Mouse (Mus musculus): Measurements from ENCODE around the gene Kntc1. TPM values are rescaled to one million over a fixed set of nuclear protein-coding genes. Genes with fewer than 3 reads are reported as not detected.
"Not testable (repeated sequence)": the region's sequence is repeated elsewhere in the genome, so short reads cannot be mapped to it uniquely, and the experiment has no call there.

Kntc1 gene
- polyA plus RNA-seq (2015; fragmentation: Nextera tagmentation; extraction: Ambion mirVana), result 22.7 and 24.9 TPM in 2 replicates

DNA sequence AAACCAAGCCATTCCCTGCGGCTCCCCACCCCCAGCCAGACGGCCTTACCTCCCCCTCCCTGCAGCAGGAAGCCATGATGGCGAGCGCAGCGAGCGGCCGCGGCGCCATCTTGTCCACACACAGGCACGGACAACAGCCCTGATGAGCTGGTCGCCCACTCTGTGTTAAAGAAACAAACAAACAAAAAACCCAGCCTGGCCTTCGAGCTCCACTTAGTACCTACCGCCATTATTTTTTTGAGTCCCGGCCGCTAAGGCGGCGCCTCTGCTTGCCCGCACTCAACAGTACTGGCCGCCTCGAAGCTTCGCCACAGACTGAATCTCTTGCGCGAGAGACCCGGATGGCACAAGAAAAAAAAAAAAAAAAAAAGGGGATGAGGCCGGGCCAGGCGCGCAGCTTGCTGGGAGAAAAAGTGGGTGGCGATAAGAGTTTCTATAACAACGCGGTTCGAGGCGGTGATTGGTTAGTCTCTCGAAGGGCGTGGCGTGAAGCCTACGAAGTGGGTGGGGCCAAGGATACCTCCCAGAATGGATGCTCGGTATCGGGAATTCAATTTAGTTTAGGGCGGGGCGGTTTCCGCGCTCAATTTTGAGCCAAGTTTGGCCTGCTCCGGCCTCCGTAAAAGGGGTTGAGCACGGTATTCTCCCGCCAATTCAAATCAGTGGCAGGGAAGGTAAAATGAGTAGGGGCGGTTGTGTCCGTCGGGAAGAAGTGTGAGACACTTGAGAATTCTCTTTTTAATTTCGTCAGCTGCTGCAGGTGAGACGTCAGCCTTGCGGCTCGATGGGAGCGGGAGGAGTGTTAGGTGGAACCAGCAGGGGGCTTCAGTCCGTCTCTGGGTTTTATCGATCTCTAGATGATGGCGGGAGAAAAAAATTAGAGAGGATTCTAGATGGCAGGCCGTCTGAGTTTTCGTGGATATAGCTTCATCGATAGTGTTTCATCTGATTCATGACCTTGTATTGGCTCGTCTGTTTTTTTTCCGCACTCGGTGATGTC is at the start of gene Kntc1, which contains the start of gene Rsrc2:
Gene Kntc1, plus strand, starts transcription at position 652 of the 1,000 bp plus-strand sequence.
Gene Rsrc2, minus strand, starts transcription at position 350 of the 1,000 bp plus-strand sequence.
- peak within 1 kb of the TSS; percentile 99 for H3K27ac ChIP-seq
- H3K36me3 ChIP-seq, result peaks cover 6% of the 10 kb centered on the region; the same call in 1 of the 2 replicates
- peaks cover 20% of the 10 kb centered on the region; the same call in 1 of the 2 replicates for H3K4me1 ChIP-seq
- peak; percentile 98 for ATAC-seq (ENCODE audit: insufficient read depth, low FRiP score, low read depth)
- H3K4me3 ChIP-seq (replicated peaks), result peak within 1 kb of the TSS; percentile 74
- H3K9ac ChIP-seq, result peak within 1 kb of the TSS; percentile 71
- H3K27me3 ChIP-seq (replicated peaks), result no peaks in the 10 kb centered on the region
- WGBS, result under 1% methylated on average over 63 of the region's 63 CpGs
- H3K9me3 ChIP-seq, result no peaks in the 10 kb centered on the region
- peak within 1 kb of the TSS; percentile 73 for H3K4me2 ChIP-seq

DNA sequence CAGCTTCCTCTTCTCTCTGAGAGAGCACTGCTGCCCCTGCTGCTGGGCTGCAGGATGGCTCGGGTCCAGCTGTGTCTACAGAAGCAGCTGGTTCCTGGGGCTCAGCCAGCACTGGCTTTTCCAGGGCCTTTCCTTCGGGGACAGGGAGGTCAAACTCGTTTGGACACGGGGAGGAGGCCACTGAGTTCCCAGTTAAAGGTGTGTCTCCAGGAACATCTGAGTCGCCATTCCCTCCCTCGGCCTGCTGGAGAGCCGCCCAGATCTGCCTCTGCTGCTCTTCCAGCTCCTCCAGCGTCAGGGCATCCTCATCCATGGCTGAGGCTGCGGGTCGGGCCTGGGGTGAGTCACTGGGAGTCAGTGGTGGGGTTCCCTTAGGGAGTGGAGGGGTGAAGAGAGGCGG is 48.9 kb upstream of the Kntc1 start:
- peaks cover 49% of the 10 kb centered on the region for H3K36me3 ChIP-seq
- H3K4me2 ChIP-seq, result no peak overlapping the region
- H3K4me3 ChIP-seq (replicated peaks), result no peak overlapping the region
- H3K27me3 ChIP-seq (replicated peaks), result no peaks in the 10 kb centered on the region
- no peaks in the 10 kb centered on the region for H3K9me3 ChIP-seq
- ATAC-seq (ENCODE audit: insufficient read depth, low FRiP score, low read depth), result peak; percentile 32; the same call in 1 of the 2 replicates
- peaks cover 8% of the 10 kb centered on the region; the same call in 1 of the 2 replicates for H3K4me1 ChIP-seq
- 59% methylated on average over 11 of the region's 11 CpGs for WGBS
- no peak overlapping the region for H3K9ac ChIP-seq
- H3K27ac ChIP-seq, result peak overlapping the region; percentile 16; the same call in 1 of the 2 replicates

DNA sequence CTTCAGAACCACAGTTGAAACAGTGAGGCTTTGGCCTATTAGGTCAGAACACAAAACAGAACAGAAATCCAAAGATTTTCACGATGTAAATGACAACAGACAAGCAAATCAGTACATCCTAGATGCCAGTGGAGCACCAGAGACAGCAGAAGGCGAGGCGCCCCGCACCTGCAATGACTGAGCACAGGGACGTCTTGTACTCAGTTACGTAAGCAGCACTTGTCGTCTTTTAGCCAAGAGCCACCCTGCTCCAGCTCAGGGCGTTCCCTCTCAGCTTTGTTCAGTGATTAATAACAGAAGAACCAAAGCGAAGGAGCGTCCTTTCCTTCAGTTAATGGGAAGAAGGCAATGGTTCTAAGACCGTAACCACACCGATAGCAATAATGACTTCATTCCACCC is 40.9 kb upstream of the Kntc1 start:
- H3K4me2 ChIP-seq, result no peak overlapping the region
- H3K9me3 ChIP-seq, result no peaks in the 10 kb centered on the region
- no peak for ATAC-seq (ENCODE audit: insufficient read depth, low FRiP score, low read depth)
- H3K27me3 ChIP-seq (replicated peaks), result no peaks in the 10 kb centered on the region
- no peak overlapping the region for H3K4me3 ChIP-seq (replicated peaks)
- H3K9ac ChIP-seq, result no peak overlapping the region
- H3K27ac ChIP-seq, result no peak overlapping the region
- H3K4me1 ChIP-seq, result no peaks in the 10 kb centered on the region
- H3K36me3 ChIP-seq, result peaks cover 69% of the 10 kb centered on the region
- WGBS, result 82% methylated on average over 12 of the region's 12 CpGs

DNA sequence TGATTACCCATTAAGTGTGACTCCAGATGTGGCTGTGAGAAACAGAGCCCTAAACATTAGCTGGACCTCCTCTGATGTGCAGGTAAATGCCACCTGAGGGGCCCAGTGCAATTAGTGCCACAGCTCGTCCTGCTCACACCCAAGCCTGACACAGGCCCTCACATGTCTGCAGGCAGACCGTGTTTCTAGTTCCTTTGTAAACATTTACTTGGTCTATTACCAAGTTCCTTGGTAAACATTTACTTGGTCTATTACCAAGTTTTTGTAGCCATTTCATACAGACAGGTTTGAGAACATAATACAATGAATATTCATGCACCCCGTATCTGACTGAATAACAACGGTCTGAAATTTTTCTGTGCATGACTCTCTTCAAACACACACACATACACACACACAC is 39.9 kb upstream of the Kntc1 start:
- no peaks in the 10 kb centered on the region for H3K27me3 ChIP-seq (replicated peaks)
- WGBS, result 61% methylated on average over 4 of the region's 4 CpGs
- H3K36me3 ChIP-seq, result peaks cover 69% of the 10 kb centered on the region
- H3K4me3 ChIP-seq (replicated peaks), result no peak overlapping the region
- H3K4me2 ChIP-seq, result no peak overlapping the region
- ATAC-seq (ENCODE audit: insufficient read depth, low FRiP score, low read depth), result no peak
- no peaks in the 10 kb centered on the region for H3K4me1 ChIP-seq
- no peaks in the 10 kb centered on the region for H3K9me3 ChIP-seq
- peak overlapping the region; percentile 32; the same call in 1 of the 2 replicates for H3K27ac ChIP-seq
- no peak overlapping the region for H3K9ac ChIP-seq

DNA sequence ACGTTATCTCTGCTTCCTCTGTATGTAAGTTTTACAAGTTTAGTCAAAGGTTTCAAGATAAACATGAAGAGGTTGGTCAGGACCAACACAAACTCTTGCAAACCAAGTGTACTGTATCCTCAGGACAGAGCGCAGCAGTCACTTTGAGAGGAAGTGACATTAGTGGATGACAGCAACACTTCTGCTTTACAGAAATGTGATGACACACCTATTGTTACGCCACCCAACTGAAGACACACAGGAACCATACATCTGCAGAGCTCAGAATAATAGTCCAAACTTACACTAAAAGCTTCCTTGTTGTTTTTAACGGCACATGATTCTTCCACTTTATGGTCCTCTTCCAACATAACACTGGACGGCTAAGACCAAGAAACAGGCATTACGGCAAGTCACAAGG is 35.7 kb upstream of the Kntc1 start:
- WGBS, result 90% methylated on average over 6 of the region's 6 CpGs
- H3K4me1 ChIP-seq, result peaks cover 3% of the 10 kb centered on the region; the same call in 1 of the 2 replicates
- no peaks in the 10 kb centered on the region for H3K27me3 ChIP-seq (replicated peaks)
- H3K9me3 ChIP-seq, result no peaks in the 10 kb centered on the region
- ATAC-seq (ENCODE audit: insufficient read depth, low FRiP score, low read depth), result no peak
- no peak overlapping the region for H3K4me3 ChIP-seq (replicated peaks)
- no peak overlapping the region for H3K4me2 ChIP-seq
- H3K9ac ChIP-seq, result no peak overlapping the region
- peaks cover 48% of the 10 kb centered on the region for H3K36me3 ChIP-seq
- no peak overlapping the region for H3K27ac ChIP-seq

DNA sequence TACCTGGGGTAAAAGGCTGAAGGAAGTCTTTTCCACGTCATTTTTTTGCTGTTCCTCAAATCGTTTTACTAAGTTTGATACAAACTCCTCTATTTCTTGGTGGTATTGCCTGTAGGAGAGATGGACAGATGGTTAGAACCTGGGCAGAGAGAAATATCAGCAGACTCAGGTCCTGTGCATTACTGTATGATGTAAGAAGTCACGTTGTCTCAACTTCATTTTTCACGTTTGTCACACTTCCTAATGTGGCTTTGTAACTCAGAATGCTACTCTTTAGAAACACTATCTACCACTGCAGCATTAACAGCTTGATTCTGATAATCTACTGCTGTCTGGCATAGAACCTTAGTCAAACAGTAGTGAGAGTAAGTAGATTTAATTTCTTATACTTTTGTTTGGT is 34.9 kb upstream of the Kntc1 start:
- WGBS, result 78% methylated on average over 4 of the region's 4 CpGs
- no peaks in the 10 kb centered on the region for H3K9me3 ChIP-seq
- no peak overlapping the region for H3K4me2 ChIP-seq
- no peak overlapping the region for H3K27ac ChIP-seq
- no peak for ATAC-seq (ENCODE audit: insufficient read depth, low FRiP score, low read depth)
- H3K4me3 ChIP-seq (replicated peaks), result no peak overlapping the region
- H3K36me3 ChIP-seq, result peaks cover 48% of the 10 kb centered on the region
- no peak overlapping the region for H3K9ac ChIP-seq
- H3K4me1 ChIP-seq, result peaks cover 10% of the 10 kb centered on the region
- no peaks in the 10 kb centered on the region for H3K27me3 ChIP-seq (replicated peaks)

DNA sequence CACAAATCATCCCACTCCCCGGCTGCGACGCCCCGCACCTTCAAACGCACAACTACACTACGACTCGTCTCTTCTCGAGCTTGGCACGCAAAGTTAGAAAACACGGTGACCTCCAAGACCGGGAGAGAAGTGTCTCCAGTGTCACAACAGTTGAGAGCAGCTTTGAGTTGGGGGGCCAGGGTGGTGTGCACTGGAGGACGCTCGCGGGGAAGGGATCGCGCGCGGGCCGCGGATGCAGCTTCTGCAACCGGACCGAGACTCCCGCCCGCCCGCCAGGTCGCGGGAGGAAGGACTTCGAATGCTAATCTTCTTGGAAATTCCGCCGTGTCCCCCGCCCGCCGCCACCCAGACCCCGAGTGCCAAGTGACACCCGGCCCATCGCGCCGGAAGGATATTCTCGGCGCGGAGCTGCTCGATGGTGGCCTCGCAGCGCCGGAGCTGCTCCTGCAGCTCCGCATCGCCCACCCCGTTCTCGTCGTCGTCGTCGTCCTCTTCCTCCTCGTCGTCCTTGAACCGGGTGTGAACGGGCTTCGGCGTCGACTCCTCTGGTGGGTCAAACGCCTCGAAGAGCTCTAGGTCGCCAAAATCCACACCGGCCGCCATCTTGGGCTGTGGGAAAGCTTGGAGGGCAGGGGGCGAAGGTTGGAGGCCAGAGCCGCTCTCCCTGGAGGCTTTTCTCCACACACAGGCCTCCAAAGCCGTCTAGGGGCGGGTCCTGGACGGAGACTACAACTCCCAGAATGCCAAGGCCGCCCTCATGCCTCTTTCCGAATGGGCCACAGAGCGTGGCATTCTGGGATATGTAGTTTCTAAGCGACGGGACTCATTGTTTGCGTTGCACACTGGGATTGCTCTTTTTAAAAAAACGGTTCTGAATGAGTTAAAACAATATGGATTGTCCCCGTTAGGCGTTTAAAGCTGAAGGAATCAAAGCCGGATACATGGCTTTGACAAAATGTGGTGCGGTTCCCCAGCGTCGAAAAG is 28.9 kb upstream of the Kntc1 start, which contains the start of gene Zcchc8:
Gene Zcchc8, minus strand, starts transcription at position 773 of the 984 bp plus-strand sequence.
- H3K9ac ChIP-seq, result peak within 1 kb of the TSS; percentile 93
- H3K27me3 ChIP-seq (replicated peaks), result no peaks in the 10 kb centered on the region
- H3K9me3 ChIP-seq, result no peaks in the 10 kb centered on the region
- peak; percentile 100 for ATAC-seq (ENCODE audit: insufficient read depth, low FRiP score, low read depth)
- peak within 1 kb of the TSS; percentile 69 for H3K4me2 ChIP-seq
- WGBS, result under 1% methylated on average over 83 of the region's 83 CpGs
- H3K4me1 ChIP-seq, result peaks cover 10% of the 10 kb centered on the region
- H3K36me3 ChIP-seq, result peaks cover 7% of the 10 kb centered on the region
- peak within 1 kb of the TSS; percentile 79 for H3K4me3 ChIP-seq (replicated peaks)
- peak within 1 kb of the TSS; percentile 80 for H3K27ac ChIP-seq

DNA sequence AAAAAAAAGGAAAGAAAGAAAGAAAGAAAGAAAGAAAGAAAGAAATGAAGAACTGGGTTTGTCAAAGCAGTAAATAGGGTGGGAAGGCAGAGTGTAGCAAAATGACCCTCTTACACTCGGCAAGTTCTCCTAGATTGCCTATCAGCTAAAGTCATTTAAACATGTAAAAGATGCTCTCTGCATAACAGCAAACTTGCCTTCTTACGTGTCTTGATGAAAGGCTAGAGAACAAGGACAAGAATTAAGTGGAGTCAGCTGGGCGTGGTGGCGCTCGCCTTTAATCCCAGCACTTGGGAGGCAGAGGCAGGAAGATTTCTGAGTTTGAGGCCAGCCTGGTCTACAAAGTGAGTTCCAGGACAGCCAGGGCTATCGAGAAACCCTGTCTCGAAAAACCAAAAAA is 25.7 kb upstream of the Kntc1 start:
- H3K4me1 ChIP-seq; H3K4me2 ChIP-seq; H3K36me3 ChIP-seq; H3K4me3 ChIP-seq (replicated peaks); H3K27ac ChIP-seq; ATAC-seq (ENCODE audit: insufficient read depth, low FRiP score, low read depth); H3K27me3 ChIP-seq (replicated peaks); H3K9me3 ChIP-seq; H3K9ac ChIP-seq: not testable (repeated sequence)
- WGBS, result 86% methylated on average over 7 of the region's 7 CpGs

DNA sequence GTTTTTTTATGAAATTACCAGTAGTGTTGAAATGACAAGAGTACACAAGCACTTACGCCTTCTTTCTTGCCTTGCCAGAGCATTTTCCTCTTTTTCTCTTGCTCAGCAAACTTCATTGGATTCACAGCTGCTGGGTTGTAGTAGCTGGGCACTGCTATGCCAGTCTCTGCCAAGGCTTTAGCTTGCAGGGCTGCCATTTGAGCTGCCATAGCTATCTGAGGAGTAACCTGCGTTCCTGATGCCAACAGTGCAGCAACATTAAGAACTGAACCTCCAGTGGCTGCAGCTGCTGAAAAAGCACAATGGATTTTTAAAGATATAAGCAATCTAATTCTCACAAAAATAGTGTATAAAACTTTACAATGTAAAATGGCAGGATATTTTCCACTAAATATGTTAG is 18.5 kb upstream of the Kntc1 start:
- no peak overlapping the region for H3K4me2 ChIP-seq
- ATAC-seq (ENCODE audit: insufficient read depth, low FRiP score, low read depth), result no peak
- H3K4me3 ChIP-seq (replicated peaks), result no peak overlapping the region
- H3K4me1 ChIP-seq, result no peaks in the 10 kb centered on the region
- no peak overlapping the region for H3K9ac ChIP-seq
- no peaks in the 10 kb centered on the region for H3K27me3 ChIP-seq (replicated peaks)
- H3K36me3 ChIP-seq, result peaks cover 37% of the 10 kb centered on the region
- no peak overlapping the region for H3K27ac ChIP-seq
- WGBS, result 90% methylated on average over 2 of the region's 2 CpGs
- no peaks in the 10 kb centered on the region for H3K9me3 ChIP-seq

DNA sequence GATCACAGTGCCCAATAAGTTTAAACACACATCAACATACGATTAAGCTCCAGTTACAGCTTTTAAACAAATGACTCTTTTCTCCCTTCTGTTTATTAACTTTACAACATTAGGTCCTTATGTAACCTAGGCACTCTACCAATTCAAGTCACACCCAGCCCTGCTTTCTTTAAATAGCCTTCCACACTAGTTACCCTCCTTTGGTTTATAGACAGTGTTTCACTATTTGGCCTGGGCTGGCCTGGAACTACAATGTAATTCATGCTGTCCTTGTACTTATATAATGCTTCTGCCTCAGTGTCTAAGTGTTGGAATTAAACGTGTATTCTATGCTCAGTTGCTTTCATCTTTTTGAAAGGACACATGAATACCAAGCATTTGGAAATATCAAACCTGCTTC is 5.2 kb upstream of the Kntc1 start:
- no peak for ATAC-seq (ENCODE audit: insufficient read depth, low FRiP score, low read depth)
- H3K27ac ChIP-seq, result no peak overlapping the region
- 68% methylated on average over 2 of the region's 2 CpGs for WGBS
- no peaks in the 10 kb centered on the region for H3K27me3 ChIP-seq (replicated peaks)
- no peak overlapping the region for H3K4me3 ChIP-seq (replicated peaks)
- H3K4me2 ChIP-seq, result no peak overlapping the region
- peaks cover 23% of the 10 kb centered on the region for H3K36me3 ChIP-seq
- H3K4me1 ChIP-seq, result peaks cover 12% of the 10 kb centered on the region; the same call in 1 of the 2 replicates
- no peaks in the 10 kb centered on the region for H3K9me3 ChIP-seq
- no peak overlapping the region for H3K9ac ChIP-seq

DNA sequence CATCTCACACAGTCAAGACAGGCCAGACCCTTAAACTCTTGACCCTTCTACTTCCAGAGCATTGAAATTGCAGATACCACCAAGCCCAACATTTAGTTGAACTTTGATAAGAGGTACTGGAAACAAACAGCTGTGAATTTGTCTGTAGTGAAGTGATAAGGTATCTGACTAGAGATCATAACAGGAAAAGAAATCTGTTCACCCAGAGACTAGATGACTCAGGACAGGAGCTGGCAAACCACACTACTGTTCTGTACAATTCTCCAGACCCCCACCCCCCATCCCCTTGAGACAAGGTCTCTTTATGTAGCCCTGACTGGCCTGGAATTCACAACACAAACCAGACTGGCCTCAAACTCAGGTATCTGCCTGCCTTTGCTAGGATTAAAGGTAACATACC is 3.3 kb upstream of the Kntc1 start:
- H3K4me1 ChIP-seq, result peaks cover 20% of the 10 kb centered on the region; the same call in 1 of the 2 replicates
- no peak overlapping the region for H3K27ac ChIP-seq
- H3K4me2 ChIP-seq, result peak overlapping the region; percentile 65
- no peak for ATAC-seq (ENCODE audit: insufficient read depth, low FRiP score, low read depth)
- H3K27me3 ChIP-seq (replicated peaks), result no peaks in the 10 kb centered on the region
- no peak overlapping the region for H3K9ac ChIP-seq
- no peak overlapping the region for H3K4me3 ChIP-seq (replicated peaks)
- H3K9me3 ChIP-seq, result no peaks in the 10 kb centered on the region
- H3K36me3 ChIP-seq, result peaks cover 20% of the 10 kb centered on the region
